Comparison of ENCODE assay signal across 13 mouse cellular contexts in the genomic region with DNA sequence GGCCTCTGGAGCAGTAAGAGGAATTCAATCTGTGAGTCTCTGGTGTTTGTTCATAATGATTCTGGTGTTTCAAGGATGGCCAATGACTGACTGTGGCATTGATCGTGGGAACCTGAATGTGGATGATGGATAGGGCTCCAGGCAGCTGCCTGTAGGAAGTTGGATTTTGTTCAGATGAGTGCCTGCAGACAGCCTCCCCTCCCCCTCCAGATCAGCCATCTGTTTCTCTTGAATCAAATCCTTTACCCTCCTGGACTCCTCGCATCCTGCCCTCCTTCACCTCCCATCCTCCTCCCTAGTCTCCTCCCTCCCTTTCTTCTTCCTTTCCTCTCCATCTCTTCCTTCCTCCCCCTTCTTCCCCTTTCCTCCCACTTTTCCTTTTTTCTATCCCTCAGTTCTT.
DNase-seq lines count a peak whose midpoint lies in the region; ATAC-seq and TF ChIP-seq lines count a peak whose summit lies in the region.
"Had no signal": no experiment of that assay in that cellular context is flagged by ENCODE, and none has a peak within 500 bp of the region (broad histone marks: within the 10 kb centered on the region; RNA-seq: fewer than 3 reads in every experiment).

No protein-coding gene starts in this region.

- no peak overlapping the region for H3K4me2 ChIP-seq in hindbrain, postnatal 0 days (ENCODE audit: low read depth, low read length)
- H3K4me2 ChIP-seq: neural tube, embryonic 13.5 days had no signal

- H3K36me3 ChIP-seq in hindbrain, postnatal 0 days (ENCODE audit: insufficient read depth, low read length), result no peaks in the 10 kb centered on the region
- H3K36me3 ChIP-seq: heart, embryonic 10.5 days; neural tube, embryonic 13.5 days had no signal

- H3K4me1 ChIP-seq in hindbrain, postnatal 0 days (ENCODE audit: insufficient read depth, low read length), result no peaks in the 10 kb centered on the region
- H3K4me1 ChIP-seq: heart, embryonic 10.5 days had no signal

- TF ChIP-seq CTCF in hindbrain, postnatal 0 days (IDR thresholded peaks at IDR 0.05; ENCODE audit: low read depth), result no peak

- H3K4me3 ChIP-seq in hindbrain, postnatal 0 days (ENCODE audit: low read length), result no peak overlapping the region
- H3K4me3 ChIP-seq: heart, embryonic 10.5 days; neural tube, embryonic 13.5 days had no signal

- intact Hi-C loops in heart, postnatal 25 days (cut with DNase I), result no loop called here

- no peak overlapping the region for H3K9ac ChIP-seq in hindbrain, postnatal 0 days (replicated peaks; ENCODE audit: low read length)
- H3K9ac ChIP-seq: neural tube, embryonic 13.5 days had no signal

- H3K9me3 ChIP-seq in hindbrain, postnatal 0 days (ENCODE audit: low read length), result no peaks in the 10 kb centered on the region
- H3K9me3 ChIP-seq: heart, embryonic 10.5 days; neural tube, embryonic 13.5 days had no signal

- H3K27ac ChIP-seq in hindbrain, postnatal 0 days, result no peak overlapping the region
- H3K27ac ChIP-seq: heart, embryonic 10.5 days; neural tube, embryonic 13.5 days had no signal

- peak; percentile 13 to 29 for DNase-seq in kidney, postnatal 4 days
- no peak for DNase-seq in kidney, adult 8-10 months
- DNase-seq in cerebellum, adult 11-12 months, result peak; percentile 38
- DNase-seq in embryo, embryonic 10 days (ENCODE audit: low spot score), result peak; percentile 45
- peak; percentile 52 for DNase-seq in hindbrain, postnatal 0 days (ENCODE audit: low spot score)
- DNase-seq in frontal cortex, postnatal 14 days (ENCODE audit: low spot score in 2 of 2), result no peak
- DNase-seq in thymus, postnatal 4 days, result no peak
- DNase-seq in heart, postnatal 25 days (ENCODE audit: low spot score), result no peak
- DNase-seq: kidney, postnatal 36 days; lung, postnatal 14 days had no signal

- 8% methylated on average over 2 of the region's 2 CpGs for WGBS in hindbrain, postnatal 0 days

- ATAC-seq in hindbrain, postnatal 0 days, result peak; percentile 40; the same call in 1 of the 2 replicates

- no peaks in the 10 kb centered on the region for H3K27me3 ChIP-seq in hindbrain, postnatal 0 days (ENCODE audit: insufficient read depth, low read length)
- H3K27me3 ChIP-seq: CH12.LX; neural tube, embryonic 13.5 days had no signal

Comparison
In these comparisons a context has a peak if more than half of its experiments do, and no peak if none do; other contexts are left out.
1. DNase-seq: peak in kidney, postnatal 4 days (2 of 2), cerebellum, adult 11-12 months (single experiment), embryo, embryonic 10 days (single experiment) and hindbrain, postnatal 0 days (single experiment); none in kidney, adult 8-10 months (0 of 2), frontal cortex, postnatal 14 days (0 of 2), thymus, postnatal 4 days (single experiment) and heart, postnatal 25 days (single experiment).